Mouse (Mus musculus) brain, adult 2 months (tissue): ENCODE results near the gene Desi1.

Experiments
- DNase-seq: peaks from one replicate; pipeline ENCODE4 v3.0.0; 2011; ENCODE audit warnings: low read depth, low spot score

The Desi1 gene

GRCm38 (mm10) chr15:82033762-82034161 lies at the start of gene Desi1:
TSS of gene Desi1 (minus strand) at chr15:82033862.
- no peak for DNase-seq

GRCm38 (mm10) chr15:82081161-82081560 lies 47.5 kb upstream of the Desi1 start:
- DNase-seq: peak; percentile 95

GRCm38 (mm10) chr15:82079883-82080282 lies 46.2 kb upstream of the Desi1 start:
- no peak for DNase-seq

- no peak for DNase-seq
Measured at GRCm38 (mm10) chr15:82073490-82073889, 39.8 kb upstream of the Desi1 start.

- peak; percentile 76 for DNase-seq
Measured at GRCm38 (mm10) chr15:82071816-82072469, 38.3 kb upstream of the Desi1 start.

- peak; percentile 26 for DNase-seq
Measured at GRCm38 (mm10) chr15:82069898-82070297, 36.2 kb upstream of the Desi1 start, which contains the start of gene Mei1. TSS of gene Mei1 (plus strand) at chr15:82069996.

GRCm38 (mm10) chr15:82065511-82065910 lies 31.8 kb upstream of the Desi1 start:
- DNase-seq: peak; percentile 92

GRCm38 (mm10) chr15:82063909-82064308 lies 30.2 kb upstream of the Desi1 start:
- DNase-seq: no peak

GRCm38 (mm10) chr15:82058719-82059201 lies 25.1 kb upstream of the Desi1 start, which contains the start of gene 4930407I10Rik:
TSS of gene 4930407I10Rik (plus strand) at chr15:82059151.
- DNase-seq: no peak

- DNase-seq: no peak
Measured at GRCm38 (mm10) chr15:82052544-82052943, 18.9 kb upstream of the Desi1 start.

GRCm38 (mm10) chr15:82047080-82047883 lies 13.6 kb upstream of the Desi1 start, which contains the start of gene Snu13:
TSS of gene Snu13 (minus strand) at chr15:82047598.
- peak; percentile 93 for DNase-seq

GRCm38 (mm10) chr15:82046246-82046891 lies 12.7 kb upstream of the Desi1 start:
- DNase-seq: peak; percentile 14

GRCm38 (mm10) chr15:82044166-82044784 lies 10.6 kb upstream of the Desi1 start:
- DNase-seq: peak; percentile 51

GRCm38 (mm10) chr15:82040650-82041049 lies 7.0 kb upstream of the Desi1 start:
- peak; percentile 70 for DNase-seq

- peak; percentile 68 for DNase-seq
Measured at GRCm38 (mm10) chr15:82035904-82036689, 2.4 kb upstream of the Desi1 start.

- no peak for DNase-seq
Measured at GRCm38 (mm10) chr15:82032386-82032785, 1.3 kb downstream of the Desi1 start.

GRCm38 (mm10) chr15:82027726-82028125 lies 5.9 kb downstream of the Desi1 start:
- DNase-seq: no peak

GRCm38 (mm10) chr15:82027276-82027675 lies 6.4 kb downstream of the Desi1 start:
- no peak for DNase-seq

GRCm38 (mm10) chr15:82023965-82024635 lies 9.6 kb downstream of the Desi1 start:
- no peak for DNase-seq

- no peak for DNase-seq
Measured at GRCm38 (mm10) chr15:82022535-82023088, 11.1 kb downstream of the Desi1 start.
